Mouse (Mus musculus) megakaryocyte-erythroid progenitor cell, adult 5-6 weeks (primary cell): ENCODE results near the gene Ccdc57. TPM values are rescaled to one million over a fixed set of nuclear protein-coding genes. Genes with fewer than 3 reads are reported as not detected.

Experiments used
- ATAC-seq: replicated peaks from 2 replicates; pipeline ENCODE4 v1.8.0; 2016; ENCODE audit warnings: mild to moderate bottlenecking, inconsistent platforms; ENCODE audit not compliant: severe bottlenecking, poor library complexity, low FRiP score, low TSS enrichment
- total RNA-seq, 2 experiments: library from RNA; stranded (forward) in 1 of 2; stranded (reverse) in 1 of 2; fragments of 200-1000, 215-1000 nt in 1 of 2; fragments of >200 nt in 1 of 2; fragmentation: Nextera tagmentation in 1 of 2; gene quantifications; 2 replicates each; pipeline ENCODE4 v1.2.3; 2014 to 2017

The Ccdc57 gene
- total RNA-seq, 2 experiments from 2014 or later: 6.4 to 9.0 TPM

- no peak for ATAC-seq
Observed at GRCm38 (mm10) chr11:120913796-120914195, 18.9 kb downstream of the Ccdc57 start.

GRCm38 (mm10) chr11:120905430-120905873, 27.2 kb downstream of the Ccdc57 start:
- peak; percentile 81 for ATAC-seq

- no peak for ATAC-seq
Observed at GRCm38 (mm10) chr11:120904561-120904960, 28.1 kb downstream of the Ccdc57 start.

GRCm38 (mm10) chr11:120903159-120903850, 29.4 kb downstream of the Ccdc57 start:
- ATAC-seq: no peak

- ATAC-seq: 0 out of 2 replicates have a peak, but pooled peaks have one; percentile 45
Observed at GRCm38 (mm10) chr11:120902487-120903142, 30.1 kb downstream of the Ccdc57 start.

- ATAC-seq: no peak
Observed at GRCm38 (mm10) chr11:120901729-120902486, 30.8 kb downstream of the Ccdc57 start.

GRCm38 (mm10) chr11:120900276-120901244, 32.1 kb downstream of the Ccdc57 start:
- ATAC-seq: peak; percentile 85

- no peak for ATAC-seq
Observed at GRCm38 (mm10) chr11:120898114-120898548, 34.5 kb downstream of the Ccdc57 start.

GRCm38 (mm10) chr11:120895441-120895840, 37.2 kb downstream of the Ccdc57 start:
- peak; percentile 78 for ATAC-seq

- ATAC-seq: no peak
Observed at GRCm38 (mm10) chr11:120894397-120894796, 38.3 kb downstream of the Ccdc57 start.

GRCm38 (mm10) chr11:120889216-120889615, 43.5 kb downstream of the Ccdc57 start:
- no peak for ATAC-seq

- ATAC-seq: 0 out of 2 replicates have a peak, but pooled peaks have one; percentile 10
Observed at GRCm38 (mm10) chr11:120888718-120889117, 44.0 kb downstream of the Ccdc57 start.

- no peak for ATAC-seq
Observed at GRCm38 (mm10) chr11:120887502-120887901, 45.2 kb downstream of the Ccdc57 start.

GRCm38 (mm10) chr11:120886462-120886861, 46.2 kb downstream of the Ccdc57 start:
- ATAC-seq: no peak

GRCm38 (mm10) chr11:120883601-120884000, 49.1 kb downstream of the Ccdc57 start:
- no peak for ATAC-seq

- no peak for ATAC-seq
Observed at GRCm38 (mm10) chr11:120882931-120883330, 49.7 kb downstream of the Ccdc57 start.

- no peak for ATAC-seq
Observed at GRCm38 (mm10) chr11:120873206-120873605, 59.5 kb downstream of the Ccdc57 start.

GRCm38 (mm10) chr11:120871521-120871920, 61.2 kb downstream of the Ccdc57 start:
- no peak for ATAC-seq

GRCm38 (mm10) chr11:120865816-120866215, 66.9 kb downstream of the Ccdc57 start:
- ATAC-seq: no peak
